Mouse (Mus musculus) small intestine, adult 2 months (tissue): Measurements from ENCODE around the gene Camta2. TPM values are rescaled to one million over a fixed set of nuclear protein-coding genes. Genes with fewer than 3 reads are reported as not detected.
A peak's percentile ranks its signal among the peaks of the same experiment; 100 is the strongest.

Source experiments
- H3K27ac ChIP-seq: fragments of 200-500 bp; 2 replicates; pipeline ENCODE4 v1.5.1; 2012; ENCODE audit warnings: low read depth, low read length, control low read depth, inconsistent platforms; ENCODE audit not compliant: insufficient read depth
- H3K27me3 ChIP-seq: fragments of 200-500 bp; 2 replicates; pipeline ENCODE4 v1.6.1; 2012; ENCODE audit warnings: mild to moderate bottlenecking, moderate library complexity, low read length, inconsistent platforms; ENCODE audit not compliant: control insufficient read depth, insufficient read depth
- H3K36me3 ChIP-seq: fragments of 200-500 bp; 2 replicates; pipeline ENCODE4 v1.6.1; 2012; ENCODE audit warnings: mild to moderate bottlenecking, low read length, control low read depth, inconsistent platforms; ENCODE audit not compliant: control insufficient read depth, insufficient read depth
- H3K4me1 ChIP-seq: fragments of 200-500 bp; 2 replicates; pipeline ENCODE4 v1.6.1; 2012; ENCODE audit warnings: low read length, inconsistent platforms, mixed read lengths; ENCODE audit not compliant: control insufficient read depth, insufficient read depth, insufficient read length
- H3K4me3 ChIP-seq: fragments of 200-500 bp; 2 replicates; pipeline ENCODE4 v1.5.1; 2012; ENCODE audit warnings: low read depth, mild to moderate bottlenecking, control low read depth, inconsistent platforms, low read length, moderate library complexity
- CTCF ChIP-seq: fragments of 200-500 bp; IDR thresholded peaks from 2 replicates; pipeline ENCODE4 v1.5.1; 2012; ENCODE audit warnings: low read depth, mild to moderate bottlenecking, control low read depth, inconsistent platforms, low read length, moderate library complexity, mixed read lengths; ENCODE audit not compliant: insufficient replicate concordance, insufficient read length; ENCODE audit errors: extremely low read depth
- POLR2A ChIP-seq: fragments of 200-500 bp; IDR thresholded peaks from 2 replicates; pipeline ENCODE4 v1.6.1; 2012; ENCODE audit warnings: low read depth, mild to moderate bottlenecking, control low read depth, inconsistent platforms, low read length, moderate library complexity
- WGBS: fragments of 180-500 bp; shearing (Covaris S2); methylation state at CpG from one replicate; pipeline ENCODE4 v1.1.7; 2018; 5-methylcytosine and 5-hydroxymethylcytosine counted together
- polyA plus RNA-seq: library from polyadenylated mRNA; depleted of rRNA; stranded (reverse); fragments of >200 nt; gene quantifications from 2 replicates; pipeline ENCODE4 v1.2.3, GENCODE M21; 2012

Gene Camta2
- polyA plus RNA-seq, 1 experiment: 66.7 TPM

DNA sequence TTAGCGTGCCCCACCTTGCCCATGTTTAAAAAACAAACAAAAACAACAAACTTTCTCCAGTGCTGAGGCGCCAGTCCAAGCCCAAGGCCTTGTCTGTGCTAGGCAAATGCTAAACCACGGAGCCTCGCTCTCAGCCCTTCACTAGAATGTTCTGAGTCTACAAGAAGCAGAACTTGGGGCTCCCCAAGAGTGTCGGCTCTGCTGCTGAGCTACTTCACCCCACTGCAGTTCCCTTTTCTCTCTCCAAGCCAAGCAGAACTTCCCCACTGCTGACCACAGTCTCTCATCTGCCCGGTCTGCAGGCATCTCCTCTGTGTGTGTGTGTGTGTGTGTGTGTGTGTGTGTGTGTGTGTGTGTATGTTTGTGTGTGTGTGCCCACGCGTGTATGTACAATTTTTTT, 8.0 kb downstream of the Camta2 start:
- Histone ChIP-seq H3K27me3 (no peaks in the 10 kb centered on the region), H3K27ac (no peak overlapping the region), H3K4me1 (peaks cover 14% of the 10 kb centered on the region), H3K36me3 (peaks cover 82% of the 10 kb centered on the region), H3K4me3 (no peak overlapping the region)
- WGBS: 85% methylated on average over 8 of the region's 8 CpGs
- TF ChIP-seq CTCF (no peak), POLR2A (no peak)

DNA sequence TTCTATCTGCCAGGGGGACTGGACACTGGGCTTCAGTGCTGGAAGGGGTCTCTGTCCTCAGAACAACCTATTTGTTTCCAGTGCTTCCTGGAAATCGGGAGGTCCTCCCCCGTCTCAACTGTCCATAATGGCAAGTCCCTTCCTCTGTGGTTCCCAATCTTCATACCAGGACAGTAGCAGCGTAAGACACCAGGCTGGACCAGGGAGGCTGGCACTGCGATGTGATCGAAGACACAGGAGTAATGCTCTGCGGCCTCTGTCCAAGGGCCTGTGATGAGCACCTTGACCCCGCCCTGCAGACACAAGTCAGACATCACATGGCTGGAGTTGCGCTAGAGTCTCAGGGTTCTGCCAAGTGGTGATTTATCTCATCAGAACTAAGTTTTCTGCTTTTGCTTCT, 8.5 kb downstream of the Camta2 start:
- Histone ChIP-seq H3K4me3 (no peak overlapping the region), H3K27ac (no peak overlapping the region; the same call in 1 of the 2 replicates), H3K27me3 (no peaks in the 10 kb centered on the region), H3K36me3 (peaks cover 84% of the 10 kb centered on the region), H3K4me1 (peaks cover 12% of the 10 kb centered on the region)
- WGBS: 92% methylated on average over 8 of the region's 8 CpGs
- no peak for TF ChIP-seq CTCF
- TF ChIP-seq POLR2A: no peak

DNA sequence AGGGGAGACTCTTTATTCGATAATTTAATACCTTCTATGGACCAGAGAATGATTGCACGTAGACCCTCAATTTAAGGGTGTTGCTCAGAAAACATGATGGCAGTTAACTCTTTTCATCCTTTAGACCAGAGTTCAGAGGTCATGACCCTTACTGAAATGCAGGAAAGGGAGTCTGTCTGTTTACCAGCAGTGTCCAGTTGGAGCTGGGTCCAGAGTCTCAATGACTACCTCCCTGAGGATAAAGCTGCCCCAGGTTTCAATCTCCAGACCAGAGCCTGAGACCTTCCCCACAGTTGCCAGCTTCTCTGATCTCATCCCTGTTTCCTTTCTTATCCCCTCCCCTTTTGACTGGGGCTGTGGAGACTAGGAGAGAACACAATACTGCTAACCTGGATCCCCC, 9.3 kb downstream of the Camta2 start:
- Histone ChIP-seq H3K4me1 (peaks cover 5% of the 10 kb centered on the region), H3K27me3 (no peaks in the 10 kb centered on the region), H3K27ac (no peak overlapping the region), H3K4me3 (no peak overlapping the region), H3K36me3 (peaks cover 86% of the 10 kb centered on the region)
- TF ChIP-seq CTCF: no peak
- TF ChIP-seq POLR2A: no peak
- WGBS: 94% methylated on average over 2 of the region's 2 CpGs

DNA sequence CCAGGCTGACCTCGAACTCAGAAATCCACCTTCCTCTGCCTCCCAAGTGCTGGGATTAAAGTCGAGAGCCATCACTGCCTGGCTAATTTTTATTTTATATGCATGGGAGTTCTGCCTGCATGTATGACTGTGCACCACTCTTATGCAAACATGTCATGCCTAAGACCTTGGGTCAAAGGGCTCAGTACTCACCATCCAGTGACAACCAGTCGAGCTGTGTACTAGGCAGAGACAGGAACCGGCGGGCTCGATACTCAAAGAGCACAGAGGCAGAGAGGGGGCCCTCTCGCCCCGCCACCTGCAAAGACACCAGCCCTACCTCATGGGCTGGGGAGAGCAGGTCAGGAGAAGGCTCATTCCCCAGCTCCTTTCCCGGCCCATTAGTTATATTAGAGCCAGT, 9.8 kb downstream of the Camta2 start:
- H3K27me3 ChIP-seq: no peaks in the 10 kb centered on the region
- no peak overlapping the region for H3K4me3 ChIP-seq
- 81% methylated on average over 9 of the region's 9 CpGs for WGBS
- no peak overlapping the region for H3K27ac ChIP-seq
- peaks cover 83% of the 10 kb centered on the region for H3K36me3 ChIP-seq
- TF ChIP-seq POLR2A (no peak), CTCF (no peak)
- H3K4me1 ChIP-seq: peaks cover 3% of the 10 kb centered on the region; the same call in 1 of the 2 replicates

DNA sequence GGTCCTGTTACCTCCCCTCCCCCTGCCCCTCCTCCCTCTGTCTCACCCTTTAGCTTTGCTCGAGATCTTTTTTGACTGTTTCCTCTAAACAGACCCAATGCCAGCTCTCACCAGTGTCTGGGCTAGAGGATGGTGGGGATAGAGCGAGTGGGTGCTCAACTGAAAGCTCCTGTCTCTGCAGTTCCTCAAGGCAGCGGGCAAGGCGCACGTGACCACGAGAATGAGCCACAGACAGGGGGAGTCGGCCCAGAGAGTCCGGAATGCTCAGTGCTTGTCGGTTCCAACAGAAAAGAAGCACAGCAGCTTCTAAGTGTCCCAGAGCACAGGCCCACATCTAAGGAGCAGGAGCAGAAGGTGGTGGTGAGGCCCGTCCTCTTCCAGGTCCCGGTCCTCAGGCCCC, 13.4 kb downstream of the Camta2 start:
- TF ChIP-seq POLR2A (no peak), CTCF (no peak)
- H3K4me3 ChIP-seq: no peak overlapping the region
- WGBS: 77% methylated on average over 11 of the region's 11 CpGs
- no peaks in the 10 kb centered on the region for H3K27me3 ChIP-seq
- peaks cover 3% of the 10 kb centered on the region; the same call in 1 of the 2 replicates for H3K4me1 ChIP-seq
- H3K36me3 ChIP-seq: peaks cover 68% of the 10 kb centered on the region
- no peak overlapping the region for H3K27ac ChIP-seq

DNA sequence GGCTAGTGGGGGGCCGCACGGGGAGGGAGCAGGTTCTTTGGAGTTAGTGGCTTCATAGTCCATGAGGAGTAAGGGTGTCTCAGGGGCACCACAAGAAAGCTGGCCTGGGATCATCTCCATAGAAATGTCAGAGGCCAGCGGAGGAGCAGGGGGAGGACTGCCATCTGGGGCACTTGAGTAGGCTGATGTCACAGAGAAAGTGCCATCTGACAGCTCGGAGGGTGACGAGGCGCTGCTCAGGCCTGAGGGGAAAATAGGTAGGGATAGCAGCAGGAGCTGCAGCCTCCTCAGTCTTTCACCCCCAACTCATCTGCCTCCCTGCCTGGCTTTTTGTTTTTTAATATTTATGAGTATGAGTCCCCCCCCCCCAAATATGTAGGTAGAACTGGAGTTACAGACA, 13.9 kb downstream of the Camta2 start:
- TF ChIP-seq POLR2A (no peak), CTCF (no peak)
- WGBS: 91% methylated on average over 6 of the region's 6 CpGs
- H3K4me3 ChIP-seq: no peak overlapping the region
- peaks cover 63% of the 10 kb centered on the region for H3K36me3 ChIP-seq
- H3K27me3 ChIP-seq: no peaks in the 10 kb centered on the region
- peaks cover 3% of the 10 kb centered on the region; the same call in 1 of the 2 replicates for H3K4me1 ChIP-seq
- H3K27ac ChIP-seq: no peak overlapping the region

DNA sequence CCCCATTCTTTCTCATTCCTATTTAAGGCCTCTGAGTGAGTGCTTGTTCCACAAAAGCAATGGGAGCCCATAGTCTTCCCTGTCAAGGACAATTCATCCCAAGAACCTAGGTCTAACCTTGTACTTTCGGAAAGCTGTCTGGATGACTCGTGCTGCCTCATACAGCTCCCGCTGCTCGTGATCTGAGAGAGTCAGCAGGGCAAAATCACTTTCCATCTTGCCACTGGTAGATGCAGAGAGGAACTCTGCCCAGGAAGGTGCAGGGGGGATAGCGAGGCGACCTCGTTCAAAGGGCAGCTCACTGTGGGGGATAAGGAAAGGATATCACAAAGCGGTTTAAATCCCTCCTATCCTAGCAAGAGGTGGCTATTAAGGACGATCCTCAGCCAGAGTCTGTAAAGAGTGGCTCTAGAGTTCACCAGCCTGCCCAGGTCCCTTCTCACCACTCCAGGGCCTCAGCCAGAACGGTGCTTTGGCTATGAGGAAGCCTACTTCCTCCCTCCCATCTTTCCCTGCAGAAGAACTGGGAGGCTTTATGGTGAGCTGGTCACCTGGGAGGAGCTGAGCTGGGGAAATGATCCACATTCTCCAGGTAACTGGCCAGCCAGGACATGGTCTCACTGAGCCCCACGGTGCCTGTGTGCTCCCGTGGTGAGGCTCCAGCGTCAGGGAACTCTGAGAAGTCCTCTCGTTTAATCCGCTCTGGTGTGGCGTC, 16.4 kb downstream of the Camta2 start:
- WGBS: 81% methylated on average over 16 of the region's 16 CpGs
- Histone ChIP-seq H3K27ac (no peak overlapping the region), H3K36me3 (peaks cover 43% of the 10 kb centered on the region), H3K4me3 (no peak overlapping the region), H3K27me3 (no peaks in the 10 kb centered on the region), H3K4me1 (peaks cover 7% of the 10 kb centered on the region)
- TF ChIP-seq POLR2A: no peak
- no peak for TF ChIP-seq CTCF

DNA sequence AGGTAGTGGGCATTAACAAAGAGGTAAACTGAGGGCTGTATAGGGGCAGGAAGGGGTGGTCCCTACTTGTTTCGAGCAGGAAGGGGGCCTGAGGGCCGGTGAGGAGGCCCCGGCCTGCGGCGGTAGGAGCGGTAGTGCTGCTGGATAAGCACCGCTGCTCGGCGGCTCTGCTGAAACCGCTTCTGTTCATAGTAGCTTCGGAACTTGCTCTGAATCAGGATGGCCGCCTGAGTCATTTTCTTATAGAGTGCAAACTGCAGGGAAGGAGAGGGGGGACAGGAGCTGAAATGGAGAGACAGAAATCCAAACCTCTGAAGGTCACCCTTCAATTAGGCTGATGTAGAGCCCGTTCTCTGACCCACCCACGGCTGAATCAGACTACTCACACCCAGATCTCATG, 17.4 kb downstream of the Camta2 start:
- H3K36me3 ChIP-seq: peaks cover 33% of the 10 kb centered on the region
- 73% methylated on average over 14 of the region's 14 CpGs for WGBS
- H3K4me3 ChIP-seq: peak overlapping the region; percentile 84; the same call in 1 of the 2 replicates
- TF ChIP-seq CTCF (no peak), POLR2A (no peak)
- no peaks in the 10 kb centered on the region for H3K27me3 ChIP-seq
- H3K27ac ChIP-seq: peak overlapping the region; percentile 96; the same call in 1 of the 2 replicates
- H3K4me1 ChIP-seq: peaks cover 6% of the 10 kb centered on the region
